Mouse (Mus musculus): ENCODE results near the gene Igf1r.

Igf1r gene

DNA sequence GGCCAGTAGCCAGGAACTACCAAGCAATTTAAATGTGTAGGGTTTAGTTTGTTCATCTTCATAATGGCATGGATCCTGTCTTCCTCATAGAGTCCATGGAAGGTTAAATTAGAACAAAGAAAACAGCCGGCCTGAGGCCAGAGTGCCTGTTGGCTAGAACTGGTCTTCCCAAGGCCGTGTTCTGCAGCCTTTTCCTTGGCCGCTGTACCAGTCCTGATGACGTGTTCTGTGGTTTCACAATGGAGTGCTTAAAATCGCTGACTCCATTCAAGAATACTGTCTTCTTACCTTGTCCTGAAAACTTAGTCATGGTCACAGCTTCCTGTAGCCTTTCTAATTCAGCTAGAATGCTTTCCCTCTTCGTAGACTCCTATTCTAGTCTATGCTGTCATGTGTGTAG lies 53.9 kb downstream of the Igf1r start:
- no peak for DNase-seq (ENCODE audit: low read depth, low spot score)

DNA sequence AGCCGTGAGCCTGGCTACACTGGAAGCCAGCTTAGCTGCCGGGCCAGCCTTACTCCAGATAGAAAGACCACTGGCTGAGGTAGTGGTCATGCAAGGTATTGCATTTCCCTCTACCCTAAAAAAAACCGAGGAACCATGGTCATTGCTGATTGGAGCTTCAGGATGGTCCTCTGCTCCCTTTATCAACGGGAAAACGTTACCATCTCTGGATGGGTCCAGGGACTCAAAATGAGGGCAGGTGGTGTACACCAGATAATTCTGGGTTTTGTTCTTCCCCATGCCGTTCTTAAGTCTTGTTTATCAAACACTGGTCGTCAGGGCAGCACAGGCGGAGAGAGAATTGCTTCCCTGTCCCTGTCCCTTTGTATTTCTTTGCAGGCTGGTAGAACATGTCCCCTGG lies 57.0 kb downstream of the Igf1r start:
- DNase-seq (ENCODE audit: low read depth, low spot score) = no peak

DNA sequence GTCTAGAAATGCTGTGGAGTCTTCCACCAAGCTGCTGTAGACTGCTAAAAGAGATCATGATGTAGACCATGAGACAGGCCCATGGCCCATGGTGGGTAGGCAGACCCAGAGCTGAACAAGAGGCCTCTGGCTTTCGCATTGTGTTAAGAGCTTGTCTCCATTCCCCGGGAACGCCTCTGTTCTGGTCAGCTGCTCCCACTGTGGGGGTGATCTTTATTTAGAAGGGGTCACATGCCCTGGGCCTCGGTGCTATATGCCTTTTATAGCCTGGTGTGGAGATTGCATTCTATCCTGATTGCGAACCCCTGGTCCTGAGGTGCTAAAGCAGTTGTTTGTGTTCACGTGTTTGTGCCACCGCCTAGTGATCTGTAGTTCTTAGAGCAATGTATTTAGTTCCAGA lies 57.5 kb downstream of the Igf1r start:
- DNase-seq (ENCODE audit: low read depth, low spot score) = no peak

DNA sequence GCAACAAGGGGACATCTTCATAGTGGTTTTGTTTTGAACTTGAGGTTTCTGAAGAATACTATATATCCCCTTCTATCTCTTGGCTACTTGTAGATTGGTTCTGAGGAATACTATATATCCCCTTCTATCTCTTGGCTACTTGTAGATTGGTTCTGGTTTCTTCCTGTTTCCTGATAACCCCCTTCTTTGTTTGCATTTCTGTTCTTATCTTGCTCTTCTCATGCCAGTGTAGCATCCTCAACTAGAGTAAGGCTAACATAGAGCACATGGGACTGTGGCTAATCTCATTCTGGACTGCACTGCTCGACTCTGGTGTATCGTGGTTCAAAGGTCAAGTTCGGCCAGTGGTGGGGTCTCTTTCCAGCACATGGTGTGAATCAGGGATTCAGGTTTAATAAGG lies 58.2 kb downstream of the Igf1r start:
- DNase-seq (ENCODE audit: low read depth, low spot score) = no peak

DNA sequence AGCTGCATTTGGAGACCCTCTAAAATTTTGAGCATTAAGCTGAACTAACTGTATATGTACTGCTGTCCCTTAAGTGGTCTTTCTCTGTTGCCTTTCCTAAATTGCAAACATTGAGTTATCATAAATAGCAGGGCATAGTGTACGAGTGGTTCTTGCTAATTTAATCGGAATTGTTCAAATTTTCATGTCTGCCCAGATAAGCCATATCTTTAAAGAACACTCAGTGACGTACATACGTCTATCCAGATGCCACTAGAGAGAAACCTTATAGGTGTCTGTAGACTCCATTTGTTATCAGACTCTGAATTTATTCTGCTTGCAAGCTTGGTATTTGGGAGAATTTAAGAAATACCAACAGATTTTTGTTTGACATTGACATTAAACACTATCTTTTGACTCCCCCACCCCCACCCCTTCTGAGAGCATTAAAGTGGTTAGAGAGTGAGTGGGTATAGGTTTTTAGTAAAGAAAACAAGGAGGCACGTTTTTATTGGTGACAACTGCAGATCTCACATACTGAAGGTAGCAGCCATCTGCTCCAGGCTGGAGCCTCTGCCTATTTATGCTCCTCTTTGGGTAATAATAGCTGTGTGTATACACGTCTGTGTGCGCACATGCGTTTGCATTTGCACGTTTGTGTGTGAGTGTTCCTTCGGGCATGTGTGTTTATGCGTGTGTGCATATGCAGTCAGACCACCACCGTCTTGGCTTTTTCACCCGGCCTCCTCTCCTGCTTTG lies 58.9 kb downstream of the Igf1r start:
- no peak for DNase-seq (ENCODE audit: low read depth, low spot score)

DNA sequence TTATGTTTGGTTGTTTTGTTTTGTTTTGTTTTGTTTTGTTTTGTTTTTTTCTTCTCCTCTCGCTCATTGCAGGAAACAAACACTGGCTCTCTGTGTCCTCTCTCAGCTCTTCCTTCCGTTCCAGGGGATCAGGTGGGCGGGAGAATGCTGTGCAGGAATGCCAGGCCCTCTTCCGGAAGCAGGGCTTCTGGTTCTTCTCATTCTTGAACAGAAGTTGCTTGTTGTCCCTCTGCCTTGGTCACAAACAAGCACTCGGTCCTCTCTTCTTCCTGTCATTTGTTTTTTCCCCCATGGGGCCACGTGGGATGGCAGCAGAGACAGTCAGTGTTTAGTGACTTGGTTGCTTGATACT lies 59.5 kb downstream of the Igf1r start:
- no peak for DNase-seq (ENCODE audit: low read depth, low spot score)

DNA sequence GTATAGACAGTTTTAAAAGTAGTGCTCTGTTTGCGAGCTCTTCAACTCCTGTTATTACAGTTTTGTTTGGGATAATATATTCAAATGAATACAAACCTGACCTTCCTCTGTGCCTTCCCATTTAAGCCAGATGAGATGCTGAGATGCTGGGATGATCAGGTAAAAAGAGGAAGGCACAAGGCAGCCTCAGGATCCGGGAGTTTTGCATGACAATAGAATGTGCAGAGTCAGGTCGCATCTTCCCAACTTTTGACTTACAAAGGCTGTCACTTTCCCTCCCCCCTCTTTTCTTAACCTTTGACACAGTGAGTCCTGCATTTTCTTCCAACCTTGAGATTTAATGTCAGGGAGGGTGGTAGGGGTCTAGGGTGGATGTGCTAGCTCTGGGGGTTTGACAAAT lies 61.9 kb downstream of the Igf1r start:
- no peak for DNase-seq (ENCODE audit: low read depth, low spot score)

DNA sequence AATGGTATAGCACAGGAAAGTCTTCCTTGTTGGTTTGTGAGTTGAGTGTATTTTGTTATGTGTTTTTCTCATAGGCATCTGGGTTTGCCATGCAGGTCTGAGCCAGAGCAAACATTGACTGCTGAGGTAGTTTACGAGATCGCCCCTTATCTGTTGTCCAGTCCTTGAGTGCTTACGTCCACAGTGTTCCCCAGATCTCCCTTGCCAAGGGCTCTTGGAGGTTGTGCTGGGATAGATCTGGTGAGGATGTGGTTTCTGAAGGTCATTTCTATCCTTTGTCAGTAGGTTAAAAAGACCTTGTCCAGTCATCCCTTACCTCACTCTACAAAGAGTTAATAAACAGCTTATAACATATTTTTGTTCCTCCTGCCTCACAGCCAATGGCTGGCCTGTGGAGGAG lies 62.8 kb downstream of the Igf1r start:
- DNase-seq (ENCODE audit: low read depth, low spot score) = no peak

DNA sequence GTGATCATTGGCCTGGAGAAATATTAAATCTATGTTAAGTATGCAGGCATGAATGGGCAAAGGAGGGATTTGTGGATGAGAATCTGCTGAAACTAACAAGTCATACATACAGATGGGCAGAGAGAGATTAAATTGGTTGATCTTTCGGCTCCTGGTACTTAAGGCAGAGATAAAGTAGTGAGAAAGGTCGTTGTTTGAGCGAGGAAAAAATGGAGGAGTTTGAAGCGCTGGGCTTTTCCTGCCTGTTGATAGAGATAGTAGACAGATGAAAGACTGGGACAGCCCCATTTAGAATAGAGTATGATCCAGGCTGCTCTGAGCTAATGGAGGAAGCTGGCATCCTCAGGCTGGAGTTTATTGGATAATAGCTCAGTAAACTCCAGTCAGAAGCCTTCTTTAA lies 65.4 kb downstream of the Igf1r start:
- no peak for DNase-seq (ENCODE audit: low read depth, low spot score)

DNA sequence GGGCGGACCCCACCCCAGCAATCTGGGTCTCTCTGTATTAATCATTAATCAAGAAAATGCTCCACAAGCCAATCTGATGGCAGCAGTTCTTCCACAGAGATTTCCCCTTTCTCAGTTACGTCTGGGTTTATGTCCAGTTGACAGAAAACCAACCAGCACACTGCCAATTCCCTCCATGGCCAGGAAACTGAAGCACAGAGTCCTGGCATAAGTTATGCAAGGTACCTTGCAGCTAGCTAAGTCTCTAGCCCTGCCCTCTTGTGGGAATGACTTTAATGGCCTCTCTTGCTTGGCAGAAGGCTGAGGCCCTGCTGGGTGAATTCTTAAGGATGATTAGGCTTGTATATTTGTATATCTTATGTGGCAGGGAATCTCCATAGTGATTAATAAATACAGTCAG lies 67.9 kb downstream of the Igf1r start:
- no peak for DNase-seq (ENCODE audit: low read depth, low spot score)

DNA sequence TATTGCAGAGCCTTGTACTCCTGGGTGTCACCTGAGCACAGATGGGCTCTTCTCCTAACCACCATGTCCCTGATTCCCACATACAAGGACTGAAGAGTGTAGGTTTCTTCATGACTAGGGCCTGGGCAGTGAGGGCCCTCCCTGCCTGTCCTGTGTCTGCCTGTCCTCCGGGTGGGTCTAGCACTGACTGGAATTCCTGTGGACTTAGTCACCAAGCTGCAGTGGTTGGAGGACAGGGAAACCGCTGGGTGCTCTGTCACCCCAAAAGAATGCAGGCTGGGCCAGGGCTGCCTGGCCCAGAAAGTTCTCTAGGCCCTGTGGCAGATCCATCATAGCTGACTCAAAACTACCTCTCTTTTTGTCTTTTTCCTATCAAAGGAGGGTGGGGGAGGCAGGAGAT lies 69.1 kb downstream of the Igf1r start:
- peak; percentile 39 for DNase-seq (ENCODE audit: low read depth, low spot score)

DNA sequence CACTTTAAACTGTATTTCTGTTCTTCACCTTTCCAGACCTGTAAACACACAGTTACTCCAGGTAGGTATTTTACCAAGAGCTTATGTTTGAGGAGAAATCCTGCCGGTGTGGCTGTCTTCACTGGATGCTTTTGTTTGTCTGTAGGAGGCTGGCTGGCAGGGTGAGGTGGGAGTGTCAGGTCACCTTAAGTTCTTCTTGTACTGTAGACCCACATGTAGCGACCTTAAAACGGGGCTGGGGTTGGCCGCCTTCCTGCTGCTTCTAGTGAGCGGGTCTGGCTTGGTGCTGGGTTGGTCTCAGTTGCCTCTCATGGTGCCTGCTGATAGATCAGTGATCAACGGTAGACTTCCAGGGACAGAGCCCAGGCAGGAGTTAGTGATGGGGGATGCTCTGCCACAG lies 69.6 kb downstream of the Igf1r start:
- DNase-seq (ENCODE audit: low read depth, low spot score) = no peak

DNA sequence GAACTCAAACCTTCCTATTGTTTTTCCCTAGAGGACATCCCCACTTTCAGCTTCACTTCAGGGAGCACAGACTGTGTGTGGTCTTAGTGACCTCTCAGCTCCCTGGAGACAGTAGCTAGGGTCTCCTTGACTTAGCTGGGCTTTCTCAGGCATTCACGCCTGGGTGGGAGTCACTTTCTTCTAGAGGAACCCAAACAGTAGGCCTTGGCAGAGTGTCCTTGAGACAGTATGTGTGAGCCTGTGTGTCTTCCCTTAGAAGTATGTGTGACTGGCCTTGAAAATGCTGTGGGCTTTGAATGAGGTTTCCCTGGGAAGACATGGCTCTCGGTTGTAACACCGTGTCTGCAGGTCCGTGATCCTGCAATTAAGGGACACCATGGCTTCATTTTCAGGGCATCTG lies 71.3 kb downstream of the Igf1r start:
- no peak for DNase-seq (ENCODE audit: low read depth, low spot score)

DNA sequence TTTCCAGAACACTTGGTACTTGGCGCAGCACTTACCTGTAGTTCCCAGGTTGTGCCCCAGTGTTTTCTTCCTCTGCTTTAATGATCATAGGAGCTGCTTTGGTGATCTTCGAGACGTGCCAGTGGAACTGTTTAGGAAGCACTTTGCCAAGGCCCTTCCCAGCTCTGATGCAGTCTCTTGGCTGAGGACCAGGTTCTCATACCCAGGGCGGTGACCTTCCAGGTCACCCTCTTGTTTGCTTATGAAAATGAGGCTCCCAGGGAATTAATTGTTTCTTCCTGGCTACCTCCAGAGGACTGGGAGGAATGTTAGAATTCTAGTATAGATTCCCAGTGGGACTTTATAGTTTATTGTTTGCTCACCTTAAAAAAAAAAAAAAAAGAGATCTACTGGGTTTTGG lies 72.0 kb downstream of the Igf1r start:
- peak; percentile 39 for DNase-seq (ENCODE audit: low read depth, low spot score)

DNA sequence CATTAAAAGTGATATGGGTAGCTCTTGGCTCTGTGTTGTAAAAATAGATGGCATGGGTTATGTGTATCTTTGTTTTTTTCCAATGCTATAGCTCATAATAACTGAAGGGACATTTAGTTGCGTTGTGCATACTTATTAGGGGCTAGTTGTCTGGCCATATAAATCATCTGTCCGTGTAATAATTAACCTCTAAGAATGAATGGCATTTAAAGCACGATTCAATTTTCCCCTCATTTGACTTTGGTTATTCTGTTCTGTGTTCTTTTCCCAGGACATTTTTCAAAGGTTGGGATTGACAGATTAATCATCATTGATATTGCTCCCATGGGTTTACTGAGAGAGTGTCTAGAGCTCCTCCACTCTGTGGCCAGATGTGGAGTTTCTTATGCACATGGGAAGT lies 72.8 kb downstream of the Igf1r start:
- DNase-seq (ENCODE audit: low read depth, low spot score) = peak; percentile 47

DNA sequence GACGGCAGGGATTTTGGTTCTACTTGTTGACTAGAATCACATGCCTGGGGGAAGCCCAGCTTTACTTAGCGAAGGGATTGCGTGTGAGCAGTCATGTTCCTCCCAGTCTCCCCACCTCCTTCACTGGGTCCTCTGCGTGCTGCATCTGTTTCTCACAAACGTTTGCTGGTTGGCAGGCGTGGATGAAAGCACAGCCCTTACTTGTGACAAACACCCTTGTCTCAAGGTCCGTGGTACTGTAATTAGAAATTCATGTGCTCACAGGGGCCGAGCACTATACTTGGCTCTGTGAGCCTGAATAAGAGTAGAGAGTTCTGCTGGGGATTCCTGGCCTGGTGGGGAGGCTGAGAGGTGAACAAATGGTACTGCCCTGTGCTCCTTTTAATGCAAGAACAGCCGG lies 73.4 kb downstream of the Igf1r start:
- no peak for DNase-seq (ENCODE audit: low read depth, low spot score)

DNA sequence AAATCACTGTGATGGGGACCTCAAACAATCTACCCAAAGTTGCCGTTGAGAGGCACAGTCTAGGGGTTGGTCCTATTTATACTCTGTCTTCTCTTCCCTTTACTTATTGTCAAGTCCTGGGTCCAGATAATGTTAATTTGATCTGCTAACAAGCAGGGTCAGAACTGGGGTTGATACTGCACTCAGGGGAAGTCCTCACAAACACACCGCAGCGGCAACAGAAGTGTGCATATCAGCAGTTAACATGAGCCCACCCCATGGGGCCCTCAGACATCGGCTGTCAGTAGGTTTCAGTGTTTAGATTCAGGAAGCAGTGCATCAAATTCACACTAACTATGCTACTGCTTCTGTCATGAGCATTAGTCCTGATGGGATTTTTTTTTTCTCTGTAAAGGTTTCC lies 75.5 kb downstream of the Igf1r start:
- no peak for DNase-seq (ENCODE audit: low read depth, low spot score)

DNA sequence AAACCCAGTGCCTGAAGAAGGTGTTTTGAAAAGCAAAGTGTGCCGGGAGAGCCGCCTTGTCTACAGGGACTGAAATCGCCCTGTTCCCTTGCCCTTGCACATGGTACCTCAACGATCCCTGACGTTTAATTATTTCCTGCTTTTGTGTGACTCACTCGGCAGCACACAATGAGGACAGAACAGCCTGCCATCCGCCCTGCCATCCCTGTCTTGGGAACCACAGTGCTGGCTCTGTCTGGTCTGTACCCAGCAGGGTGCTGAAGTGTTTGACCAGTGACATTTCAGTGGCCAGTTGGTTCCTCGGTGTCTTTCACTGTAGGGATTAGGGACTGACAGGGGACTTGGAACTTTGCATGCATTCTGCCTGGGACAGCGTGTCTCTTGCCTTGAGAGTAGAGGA lies 78.2 kb downstream of the Igf1r start:
- DNase-seq (ENCODE audit: low read depth, low spot score) = peak; percentile 17

DNA sequence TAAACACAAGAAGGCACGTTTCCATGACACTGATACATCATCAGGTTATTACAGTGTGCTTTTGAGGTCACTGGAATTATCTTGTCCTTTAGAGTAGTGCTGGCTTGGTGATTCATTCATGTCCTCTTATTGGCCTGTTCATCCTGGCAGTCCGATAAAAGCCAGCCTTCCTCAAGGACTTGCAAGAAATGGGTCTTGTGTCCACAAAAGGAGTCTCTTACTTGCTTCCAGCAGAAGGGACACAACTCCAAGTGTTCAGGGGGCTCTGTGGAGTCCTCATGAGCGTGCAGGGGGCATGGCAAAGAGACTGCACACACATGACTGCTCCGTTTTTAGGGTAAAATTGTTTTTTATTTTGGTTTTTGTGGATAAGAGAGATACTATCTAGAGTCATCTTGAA lies 83.9 kb downstream of the Igf1r start:
- no peak for DNase-seq (ENCODE audit: low read depth, low spot score)

DNA sequence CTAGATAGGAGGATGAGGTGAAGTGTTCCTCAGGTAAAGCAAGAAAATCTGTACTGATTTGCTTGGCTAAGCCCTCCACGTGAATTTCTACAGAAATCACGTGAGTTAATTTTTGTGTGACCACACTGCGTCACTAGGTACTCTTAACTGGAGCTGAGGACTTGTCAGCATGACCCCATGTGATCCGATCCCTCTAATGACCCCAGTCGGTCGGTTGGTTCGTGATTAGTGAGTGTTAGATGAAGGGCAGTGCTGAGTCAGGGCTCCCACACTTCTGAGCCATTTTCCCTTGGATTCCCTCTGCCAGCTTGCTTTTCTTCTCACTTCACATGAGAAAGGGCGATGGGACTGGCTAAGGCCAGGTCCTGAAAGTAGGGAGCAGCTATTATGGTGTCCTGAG lies 86.2 kb downstream of the Igf1r start:
- no peak for DNase-seq (ENCODE audit: low read depth, low spot score)

DNA sequence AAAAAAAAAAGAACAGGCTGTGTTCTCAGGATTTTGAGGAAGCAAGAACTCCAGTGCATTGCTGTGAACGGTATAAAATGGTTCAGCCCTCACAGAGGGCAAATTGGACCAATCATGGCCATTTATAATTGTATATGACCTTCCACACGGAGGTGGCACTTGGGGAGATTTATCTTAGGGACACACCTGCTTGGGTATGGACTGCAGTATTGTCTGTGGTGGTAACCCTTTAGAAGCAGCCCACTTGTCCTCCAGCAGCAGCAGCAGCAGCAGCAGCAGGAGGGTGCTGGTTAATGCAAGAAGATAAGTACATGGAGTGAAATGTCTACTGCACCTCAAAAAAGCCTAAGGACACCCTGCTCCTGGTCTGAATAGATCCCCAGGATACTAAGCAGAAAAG lies 86.9 kb downstream of the Igf1r start:
- DNase-seq (ENCODE audit: low read depth, low spot score) = no peak

DNA sequence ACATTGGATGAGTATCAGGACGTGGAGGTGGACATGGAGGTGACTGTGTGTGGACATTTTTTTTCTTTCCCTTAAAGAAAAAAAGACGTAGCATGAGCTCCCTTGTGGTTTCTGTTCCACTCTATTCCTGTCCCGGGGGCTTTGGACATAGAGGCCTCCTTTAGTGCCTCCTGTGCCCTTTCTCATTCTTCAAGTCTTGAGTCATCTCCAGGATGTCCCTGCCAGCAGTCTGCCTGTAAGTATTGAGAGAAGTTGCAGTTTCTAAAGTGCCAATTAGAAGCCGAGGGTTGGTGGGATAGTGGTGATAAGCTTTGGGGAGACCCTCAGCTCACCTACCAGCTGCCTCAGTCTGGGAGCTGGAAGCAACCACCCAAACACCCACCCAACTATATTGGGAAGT lies 92.0 kb downstream of the Igf1r start:
- DNase-seq (ENCODE audit: low read depth, low spot score) = no peak

DNA sequence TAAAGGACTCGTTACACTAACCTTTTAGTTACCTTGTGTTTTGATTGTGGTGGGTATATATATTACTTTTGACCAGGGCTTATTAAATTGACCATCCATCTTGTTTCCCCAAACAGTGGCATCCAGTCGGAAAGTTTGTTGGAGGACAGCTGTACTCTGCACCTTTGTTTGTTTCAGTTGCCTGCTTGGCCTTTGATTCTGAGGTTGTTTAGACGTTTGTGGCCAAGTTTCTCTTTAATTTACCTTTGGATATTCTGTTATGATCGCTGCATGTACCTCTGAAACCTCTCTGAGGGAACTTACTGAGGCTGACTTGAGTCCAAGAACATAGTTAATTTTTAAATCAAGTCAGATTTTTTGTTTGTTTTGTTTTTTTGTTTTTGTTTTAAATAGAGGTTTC lies 94.5 kb downstream of the Igf1r start:
- DNase-seq (ENCODE audit: low read depth, low spot score) = no peak

DNA sequence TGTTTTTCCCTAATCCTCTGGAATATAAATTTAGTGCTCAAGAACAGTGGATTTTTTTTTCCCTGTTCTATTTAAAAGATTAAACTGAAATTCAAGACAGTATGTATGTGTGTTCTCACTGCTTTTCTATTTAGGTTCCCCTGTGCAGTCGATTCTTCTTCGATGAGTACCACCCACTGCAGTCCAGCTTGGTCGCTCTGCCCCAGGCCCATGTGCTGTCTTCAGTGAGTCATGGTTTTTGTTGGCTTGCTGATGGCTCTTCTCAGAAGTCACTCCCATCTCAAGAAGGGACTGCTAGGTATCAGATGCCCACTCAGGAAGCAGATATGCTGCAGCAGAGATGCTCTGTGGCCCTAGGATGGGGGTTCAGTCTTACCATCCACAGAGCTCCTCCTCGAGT lies 95.9 kb downstream of the Igf1r start:
- DNase-seq (ENCODE audit: low read depth, low spot score) = no peak
